Mouse (Mus musculus): ENCODE results near the gene Ndufaf1. TPM values are rescaled to one million over a fixed set of nuclear protein-coding genes. Genes with fewer than 3 reads are reported as not detected.

Gene Ndufaf1
- polyA plus RNA-seq, 1 experiment = 5.0 TPM

GRCm38 (mm10) chr2:119696111-119696510 is 33.5 kb upstream of the Ndufaf1 start:
- 76% methylated on average over 1 of the region's 1 CpGs for WGBS
- Histone ChIP-seq H3K27me3 (ENCODE audit: control insufficient read depth, insufficient read depth, low read length) (no peaks in the 10 kb centered on the region), H3K36me3 (ENCODE audit: control insufficient read depth, insufficient read depth, low read length) (peaks cover 13% of the 10 kb centered on the region), H3K4me3 (ENCODE audit: control insufficient read depth, insufficient read depth, low read length) (no peak overlapping the region), H3K27ac (ENCODE audit: control insufficient read depth, insufficient read depth, low read length) (no peak overlapping the region), H3K4me1 (replicated peaks; ENCODE audit: control insufficient read depth, insufficient read depth, low read length) (no peaks in the 10 kb centered on the region)
- no peak for DNase-seq
- TF ChIP-seq CTCF (IDR thresholded peaks at IDR 0.05; ENCODE audit: borderline replicate concordance, control insufficient read depth, extremely low read depth, insufficient read depth, low read length, poor library complexity) (no peak), POLR2A (IDR thresholded peaks at IDR 0.05; ENCODE audit: control insufficient read depth, extremely low read depth, insufficient read depth, low read length, poor library complexity) (no peak)

- 79% methylated on average over 2 of the region's 2 CpGs for WGBS
- H3K4me3 ChIP-seq (ENCODE audit: control insufficient read depth, insufficient read depth, low read length) = no peak overlapping the region
- H3K36me3 ChIP-seq (ENCODE audit: control insufficient read depth, insufficient read depth, low read length) = peaks cover 13% of the 10 kb centered on the region
- H3K27me3 ChIP-seq (ENCODE audit: control insufficient read depth, insufficient read depth, low read length) = no peaks in the 10 kb centered on the region
- no peak overlapping the region for H3K27ac ChIP-seq (ENCODE audit: control insufficient read depth, insufficient read depth, low read length)
- DNase-seq = no peak
- TF ChIP-seq POLR2A (IDR thresholded peaks at IDR 0.05; ENCODE audit: control insufficient read depth, extremely low read depth, insufficient read depth, low read length, poor library complexity) = no peak
- no peaks in the 10 kb centered on the region for H3K4me1 ChIP-seq (replicated peaks; ENCODE audit: control insufficient read depth, insufficient read depth, low read length)
Measured at GRCm38 (mm10) chr2:119694826-119695225, 32.2 kb upstream of the Ndufaf1 start.

GRCm38 (mm10) chr2:119692003-119692701 is 29.5 kb upstream of the Ndufaf1 start:
- Histone ChIP-seq H3K4me3 (ENCODE audit: control insufficient read depth, insufficient read depth, low read length) (no peak overlapping the region), H3K4me1 (replicated peaks; ENCODE audit: control insufficient read depth, insufficient read depth, low read length) (no peaks in the 10 kb centered on the region), H3K27me3 (ENCODE audit: control insufficient read depth, insufficient read depth, low read length) (no peaks in the 10 kb centered on the region), H3K36me3 (ENCODE audit: control insufficient read depth, insufficient read depth, low read length) (peaks cover 13% of the 10 kb centered on the region), H3K27ac (ENCODE audit: control insufficient read depth, insufficient read depth, low read length) (no peak overlapping the region)
- 95% methylated on average over 9 of the region's 9 CpGs for WGBS
- no peak for TF ChIP-seq CTCF (IDR thresholded peaks at IDR 0.05; ENCODE audit: borderline replicate concordance, control insufficient read depth, extremely low read depth, insufficient read depth, low read length, poor library complexity)
- DNase-seq = no peak

- TF ChIP-seq CTCF (IDR thresholded peaks at IDR 0.05; ENCODE audit: borderline replicate concordance, control insufficient read depth, extremely low read depth, insufficient read depth, low read length, poor library complexity) (no peak), POLR2A (IDR thresholded peaks at IDR 0.05; ENCODE audit: control insufficient read depth, extremely low read depth, insufficient read depth, low read length, poor library complexity) (no peak)
- no peaks in the 10 kb centered on the region for H3K4me1 ChIP-seq (replicated peaks; ENCODE audit: control insufficient read depth, insufficient read depth, low read length)
- H3K27me3 ChIP-seq (ENCODE audit: control insufficient read depth, insufficient read depth, low read length) = no peaks in the 10 kb centered on the region
- H3K27ac ChIP-seq (ENCODE audit: control insufficient read depth, insufficient read depth, low read length) = no peak overlapping the region
- H3K4me3 ChIP-seq (ENCODE audit: control insufficient read depth, insufficient read depth, low read length) = no peak overlapping the region
- 95% methylated on average over 2 of the region's 2 CpGs for whole genome bisulfite sequencing
- no peak for DNase-seq
- H3K36me3 ChIP-seq (ENCODE audit: control insufficient read depth, insufficient read depth, low read length) = 0 out of 2 replicates have a peak, but pooled peaks cover 3% of the 10 kb centered on the region
Measured at GRCm38 (mm10) chr2:119683706-119684105, 21.1 kb upstream of the Ndufaf1 start.

- H3K4me1 ChIP-seq (replicated peaks; ENCODE audit: control insufficient read depth, insufficient read depth, low read length) = peaks cover 3% of the 10 kb centered on the region
- H3K27me3 ChIP-seq (ENCODE audit: control insufficient read depth, insufficient read depth, low read length) = no peaks in the 10 kb centered on the region
- DNase-seq = no peak
- H3K27ac ChIP-seq (ENCODE audit: control insufficient read depth, insufficient read depth, low read length) = peak overlapping the region; percentile 72
- TF ChIP-seq POLR2A (IDR thresholded peaks at IDR 0.05; ENCODE audit: control insufficient read depth, extremely low read depth, insufficient read depth, low read length, poor library complexity) = no peak
- TF ChIP-seq CTCF (IDR thresholded peaks at IDR 0.05; ENCODE audit: borderline replicate concordance, control insufficient read depth, extremely low read depth, insufficient read depth, low read length, poor library complexity) = no peak
- H3K4me3 ChIP-seq (ENCODE audit: control insufficient read depth, insufficient read depth, low read length) = peak overlapping the region; percentile 75
- no peaks in the 10 kb centered on the region; the same call in 1 of the 2 replicates for H3K36me3 ChIP-seq (ENCODE audit: control insufficient read depth, insufficient read depth, low read length)
- WGBS = under 1% methylated on average over 5 of the region's 5 CpGs
Measured at GRCm38 (mm10) chr2:119675831-119676230, 13.2 kb upstream of the Ndufaf1 start.

GRCm38 (mm10) chr2:119675215-119675784 is 12.7 kb upstream of the Ndufaf1 start:
- Histone ChIP-seq H3K36me3 (ENCODE audit: control insufficient read depth, insufficient read depth, low read length) (no peaks in the 10 kb centered on the region; the same call in 1 of the 2 replicates), H3K27ac (ENCODE audit: control insufficient read depth, insufficient read depth, low read length) (peak overlapping the region; percentile 72), H3K27me3 (ENCODE audit: control insufficient read depth, insufficient read depth, low read length) (no peaks in the 10 kb centered on the region), H3K4me1 (replicated peaks; ENCODE audit: control insufficient read depth, insufficient read depth, low read length) (peaks cover 3% of the 10 kb centered on the region), H3K4me3 (ENCODE audit: control insufficient read depth, insufficient read depth, low read length) (peak overlapping the region; percentile 75)
- under 1% methylated on average over 39 of the region's 39 CpGs for WGBS
- no peak for DNase-seq
- TF ChIP-seq CTCF (IDR thresholded peaks at IDR 0.05; ENCODE audit: borderline replicate concordance, control insufficient read depth, extremely low read depth, insufficient read depth, low read length, poor library complexity) (no peak), POLR2A (IDR thresholded peaks at IDR 0.05; ENCODE audit: control insufficient read depth, extremely low read depth, insufficient read depth, low read length, poor library complexity) (no peak)
